Comparison of ENCODE assay signal across 7 mouse cellular contexts in genomic region chr13:103920933-103921830, GRCm38 (mm10). TPM values are rescaled to one million over a fixed set of nuclear protein-coding genes. Genes with fewer than 3 reads are reported as not detected.
A peak's percentile ranks its signal among the peaks of the same experiment; 100 is the strongest.
DNase-seq lines count a peak whose midpoint lies in the region; ATAC-seq and TF ChIP-seq lines count a peak whose summit lies in the region.

No protein-coding gene starts in this region.

- no peaks in the 10 kb centered on the region for H3K36me3 ChIP-seq in intestine, postnatal 0 days (ENCODE audit: control insufficient read depth, insufficient read depth)
- H3K36me3 ChIP-seq in midbrain, embryonic 11.5 days (ENCODE audit: control insufficient read depth, insufficient read depth, low read length): no peaks in the 10 kb centered on the region
- no peaks in the 10 kb centered on the region for H3K36me3 ChIP-seq in small intestine, adult 2 months (ENCODE audit: control insufficient read depth, insufficient read depth, low read length)

- WGBS in intestine, postnatal 0 days: under 1% methylated on average over 85 of the region's 125 CpGs
- WGBS in midbrain, embryonic 11.5 days: under 1% methylated on average over 77 of the region's 125 CpGs
- WGBS in small intestine, adult 2 months: under 1% methylated on average over 121 of the region's 125 CpGs

- peak overlapping the region; percentile 73 for H3K4me2 ChIP-seq in intestine, postnatal 0 days (replicated peaks; ENCODE audit: low read depth)
- H3K4me2 ChIP-seq in midbrain, embryonic 11.5 days: peak overlapping the region; percentile 66

- intact Hi-C loops in left cerebral cortex, postnatal 4 days (cut with DNase I): loop anchor here (5.0 kb wide), 1 partner anchor 106 kb away; no protein-coding TSS in a partner anchor

- no peaks in the 10 kb centered on the region for H3K9me3 ChIP-seq in intestine, postnatal 0 days (ENCODE audit: control insufficient read depth)
- no peaks in the 10 kb centered on the region for H3K9me3 ChIP-seq in midbrain, embryonic 11.5 days (ENCODE audit: control insufficient read depth, low read length)

- H3K9ac ChIP-seq in intestine, postnatal 0 days (ENCODE audit: low read depth, low read length): peak overlapping the region; percentile 100
- H3K9ac ChIP-seq in midbrain, embryonic 11.5 days (ENCODE audit: low read length): peak overlapping the region; percentile 100

- H3K4me1 ChIP-seq in intestine, postnatal 0 days (replicated peaks; ENCODE audit: control insufficient read depth, insufficient read depth, low read length): no peaks in the 10 kb centered on the region; the same call in 1 of the 2 replicates
- H3K4me1 ChIP-seq in midbrain, embryonic 11.5 days (ENCODE audit: control insufficient read depth, insufficient read depth, low read length): peaks cover 15% of the 10 kb centered on the region
- H3K4me1 ChIP-seq in small intestine, adult 2 months (ENCODE audit: control insufficient read depth, insufficient read depth, insufficient read length, low read length): peaks cover 1% of the 10 kb centered on the region; the same call in 1 of the 2 replicates

- H3K27ac ChIP-seq in intestine, postnatal 0 days (ENCODE audit: low read depth, low read length): peak overlapping the region; percentile 100
- H3K27ac ChIP-seq in midbrain, embryonic 11.5 days (ENCODE audit: low read depth, low read length): peak overlapping the region; percentile 100
- peak overlapping the region; percentile 99 for H3K27ac ChIP-seq in small intestine, adult 2 months (ENCODE audit: insufficient read depth, low read depth, low read length)

- DNase-seq in adrenal gland, adult 2 months: peak; percentile 94
- peak; percentile 88 for DNase-seq in embryo, embryonic 9.5 days (ENCODE audit: extremely low spot score)
- peak; percentile 85 to 89 for DNase-seq in gastrocnemius, postnatal 4 days (ENCODE audit: low spot score in 2 of 2)
- peak; percentile 92 for DNase-seq in left cerebral cortex, postnatal 4 days
- peak; percentile 98 for DNase-seq in midbrain, embryonic 11.5 days (ENCODE audit: low spot score, missing footprints)

- peak; percentile 54 for TF ChIP-seq CTCF in intestine, postnatal 0 days (IDR thresholded peaks at IDR 0.05; ENCODE audit: low read depth)
- TF ChIP-seq CTCF in small intestine, adult 2 months (IDR thresholded peaks at IDR 0.05; ENCODE audit: extremely low read depth, insufficient read length, insufficient replicate concordance, low read depth, low read length): no peak

- ATAC-seq in intestine, postnatal 0 days: peak; percentile 82
- peak; percentile 93 for ATAC-seq in midbrain, embryonic 11.5 days (ENCODE audit: low FRiP score)

- no peaks in the 10 kb centered on the region for H3K27me3 ChIP-seq in intestine, postnatal 0 days (replicated peaks; ENCODE audit: control insufficient read depth, insufficient read depth, low read length)
- no peaks in the 10 kb centered on the region for H3K27me3 ChIP-seq in midbrain, embryonic 11.5 days (ENCODE audit: control insufficient read depth, insufficient read depth, low read length)
- no peaks in the 10 kb centered on the region for H3K27me3 ChIP-seq in small intestine, adult 2 months (ENCODE audit: control insufficient read depth, insufficient read depth, low read length)

- peak; percentile 74; the same call in 1 of the 2 replicates for TF ChIP-seq POLR2A in small intestine, adult 2 months (IDR thresholded peaks at IDR 0.05; ENCODE audit: low read depth, low read length)

- peak overlapping the region; percentile 95 for H3K4me3 ChIP-seq in intestine, postnatal 0 days (ENCODE audit: low read depth, low read length)
- H3K4me3 ChIP-seq in midbrain, embryonic 11.5 days (ENCODE audit: low read depth, low read length): peak overlapping the region; percentile 94
- peak overlapping the region; percentile 96 for H3K4me3 ChIP-seq in small intestine, adult 2 months (ENCODE audit: low read depth, low read length)

RNA-seq across cellular contexts. Expression of gene Erbin, which starts 0.9 kb away (rescaled TPM):
- 10 to 100 TPM; 88.6 to 88.9 TPM for total RNA-seq in adrenal gland, adult 2 months (2021)
- polyA plus RNA-seq in adrenal gland, adult 2 months (2012; rRNA removed): 4.3 and 5.8 TPM in 2 replicates
- 10 to 100 TPM; 77.1 to 88.5 TPM for total RNA-seq in gastrocnemius, postnatal 4 days (2021)
- polyA plus RNA-seq in intestine, postnatal 0 days (2015; fragmentation: Nextera tagmentation; extraction: Ambion mirVana): 28.4 and 31.1 TPM in 2 replicates
- total RNA-seq in left cerebral cortex, postnatal 4 days (2021): 10 to 100 TPM; 33.1 to 35.3 TPM
- polyA plus RNA-seq in midbrain, embryonic 11.5 days (2014; fragmentation: Nextera tagmentation; extraction: Ambion mirVana): 27.6 and 28.5 TPM in 2 replicates
- 4.3 and 15.7 TPM in 2 replicates for polyA plus RNA-seq in small intestine, adult 2 months (2012; rRNA removed)

Comparison
In these comparisons a context has a peak if more than half of its experiments do, and no peak if none do; other contexts are left out.
1. Peak in every context shown above with its lines: DNase-seq, ATAC-seq, H3K4me3 ChIP-seq and H3K27ac ChIP-seq.